In genomic region chr13:56369600-56369999, GRCm38 (mm10) we compare ENCODE assay signal across 25 mouse cellular contexts. TPM values are rescaled to one million over a fixed set of nuclear protein-coding genes. Genes with fewer than 3 reads are reported as not detected.
DNase-seq lines count a peak whose midpoint lies in the region; ATAC-seq and TF ChIP-seq lines count a peak whose summit lies in the region.
"Had no signal": no experiment of that assay in that cellular context is flagged by ENCODE, and none has a peak within 500 bp of the region (broad histone marks: within the 10 kb centered on the region; RNA-seq: fewer than 3 reads in every experiment).

No protein-coding gene starts in this region.

- no peak for TF ChIP-seq RAD21 in CH12.LX (IDR thresholded peaks at IDR 0.05; ENCODE audit: low read depth, low read length)

- dilution Hi-C loops in CH12.LX (cut with MboI; ENCODE audit: extremely low pct_ligation_motif_present, extremely low pct_unique_long_range_greater_than_20kb, low sequenced_read_pairs) = no loop called here

- no peaks in the 10 kb centered on the region for H3K79me2 ChIP-seq in CH12.LX (replicated peaks; ENCODE audit: control insufficient read depth, extremely low read depth, insufficient read depth, poor library complexity, severe bottlenecking)

- no peak for TF ChIP-seq EP300 in CH12.LX (IDR thresholded peaks at IDR 0.05; ENCODE audit: low read length)

- no peak overlapping the region for H3K4me2 ChIP-seq in midbrain, embryonic 11.5 days
- H3K4me2 ChIP-seq in midbrain, embryonic 13.5 days (replicated peaks) = no peak overlapping the region
- H3K4me2 ChIP-seq in CH12.LX (ENCODE audit: insufficient read depth, low read depth, poor library complexity, severe bottlenecking) = no peak overlapping the region

- H3K27me3 ChIP-seq in midbrain, embryonic 11.5 days (ENCODE audit: control insufficient read depth, insufficient read depth, low read length) = no peaks in the 10 kb centered on the region
- H3K27me3 ChIP-seq in midbrain, embryonic 13.5 days = no peaks in the 10 kb centered on the region
- peaks cover 22% of the 10 kb centered on the region for H3K27me3 ChIP-seq in CH12.LX (replicated peaks)
- H3K27me3 ChIP-seq: Patski had no signal

- no peak overlapping the region for H3K27ac ChIP-seq in midbrain, embryonic 11.5 days (ENCODE audit: low read depth, low read length)
- no peak overlapping the region for H3K27ac ChIP-seq in midbrain, embryonic 13.5 days
- H3K27ac ChIP-seq in CH12.LX (ENCODE audit: insufficient read depth, low read depth) = no peak overlapping the region

- H3K4me3 ChIP-seq in midbrain, embryonic 11.5 days (ENCODE audit: low read depth, low read length) = no peak overlapping the region
- H3K4me3 ChIP-seq in midbrain, embryonic 13.5 days (replicated peaks) = no peak overlapping the region
- H3K4me3 ChIP-seq in CH12.LX (replicated peaks in 1 of 3; ENCODE audit: low read depth in 2 of 3, low read length in 2 of 3, poor library complexity in 1 of 3) = no peak overlapping the region

- no peaks in the 10 kb centered on the region for H3K9me3 ChIP-seq in midbrain, embryonic 11.5 days (ENCODE audit: control insufficient read depth, low read length)
- no peaks in the 10 kb centered on the region for H3K9me3 ChIP-seq in midbrain, embryonic 13.5 days
- H3K9me3 ChIP-seq in CH12.LX (replicated peaks; ENCODE audit: low read length) = peaks cover 10% of the 10 kb centered on the region

- 84% methylated on average over 2 of the region's 2 CpGs for WGBS in midbrain, embryonic 11.5 days
- 95% methylated on average over 2 of the region's 2 CpGs for WGBS in midbrain, embryonic 13.5 days

- H3K36me3 ChIP-seq in midbrain, embryonic 11.5 days (ENCODE audit: control insufficient read depth, insufficient read depth, low read length) = no peaks in the 10 kb centered on the region
- H3K36me3 ChIP-seq in midbrain, embryonic 13.5 days = no peaks in the 10 kb centered on the region
- no peaks in the 10 kb centered on the region for H3K36me3 ChIP-seq in CH12.LX (replicated peaks in 1 of 2; ENCODE audit: control insufficient read depth in 1 of 2, insufficient read depth in 1 of 2, low read length in 1 of 2)
- H3K36me3 ChIP-seq: G1E had no signal

- in situ Hi-C loops in CH12.LX (cut with MboI; ENCODE audit: low pct_ligation_motif_present, low pct_unique_long_range_greater_than_20kb, low sequenced_read_pairs) = no loop called here

- no peak overlapping the region for H3K9ac ChIP-seq in midbrain, embryonic 11.5 days (ENCODE audit: low read length)
- no peak overlapping the region for H3K9ac ChIP-seq in midbrain, embryonic 13.5 days (replicated peaks)
- no peak overlapping the region for H3K9ac ChIP-seq in CH12.LX (ENCODE audit: insufficient read depth, low read depth)

- no peak for TF ChIP-seq CTCF in CH12.LX (conservative IDR thresholded peaks at IDR 0.05 in 1 of 2, IDR thresholded peaks at IDR 0.05 in 1 of 2; ENCODE audit: low read depth in 2 of 2, low read length in 2 of 2)

- ATAC-seq in midbrain, embryonic 11.5 days (ENCODE audit: low FRiP score) = no peak
- no peak for ATAC-seq in midbrain, embryonic 13.5 days
- ATAC-seq: activated CD4-positive, CD25-positive, alpha-beta regulatory T cell, adult 4 months; CD4-positive, CD25-positive, alpha-beta regulatory T cell, adult 4 months; Patski had no signal

- TF ChIP-seq POLR2A in CH12.LX (IDR thresholded peaks at IDR 0.05; ENCODE audit: low read depth, low read length) = no peak

- peak; percentile 69 for DNase-seq in midbrain, embryonic 11.5 days (ENCODE audit: low spot score, missing footprints)
- DNase-seq in CH12.LX (ENCODE audit: extremely low read depth) = no peak
- DNase-seq in embryo, embryonic 9.5 days (ENCODE audit: extremely low spot score) = no peak
- DNase-seq: adrenal gland, adult 2 months; adrenal gland, adult 8-10 months; adrenal gland, postnatal 10 days; adrenal gland, postnatal 14 days; adrenal gland, postnatal 25 days; adrenal gland, postnatal 36 days; B cell, adult 2 months; cerebellum, adult 11 months; cerebellum, adult 11-12 months; cerebellum, adult 18-20 months; cerebellum, adult 2 months had no signal

- no peaks in the 10 kb centered on the region for H3K4me1 ChIP-seq in midbrain, embryonic 11.5 days (ENCODE audit: control insufficient read depth, insufficient read depth, low read length)
- H3K4me1 ChIP-seq in midbrain, embryonic 13.5 days (replicated peaks) = 0 out of 2 replicates have a peak, but pooled peaks cover 6% of the 10 kb centered on the region
- H3K4me1 ChIP-seq in CH12.LX (ENCODE audit: control insufficient read depth in 1 of 2, insufficient read depth in 2 of 2) = peaks cover 16 to 34% of the 10 kb centered on the region in 2 experiments

TF ChIP-seq in CH12.LX, 34 proteins besides CTCF, POLR2A, EP300 and RAD21:
- TF ChIP-seq ZKSCAN1 (IDR thresholded peaks at IDR 0.05; ENCODE audit: borderline replicate concordance, low read depth, low read length) (peak; percentile 70), NRF1 (IDR thresholded peaks at IDR 0.05; ENCODE audit: low read depth, low read length) (no peak)

RNA-seq across cellular contexts. Expression of gene Gm3045, which starts 56.8 kb away (rescaled TPM):
- polyA plus RNA-seq in midbrain, embryonic 11.5 days (2014; fragmentation: Nextera tagmentation; extraction: Ambion mirVana) = not detected in 2 replicates
- polyA plus RNA-seq in midbrain, embryonic 13.5 days (2015; fragmentation: Nextera tagmentation; extraction: Ambion mirVana) = not detected in 2 replicates
- total RNA-seq in CH12.LX (2012; rRNA removed) (not detected in 2 replicates), CH12.LX (2014; rRNA removed) (not detected in 2 replicates)
- not detected in 2 replicates for polyA plus RNA-seq in CH12.LX (2012; ENCODE audit: insufficient read length, low read depth)
- total RNA-seq: adrenal gland, adult 18-20 months; adrenal gland, adult 2 months; adrenal gland, adult 8-10 months; adrenal gland, postnatal 10 days; adrenal gland, postnatal 14 days; adrenal gland, postnatal 25 days; adrenal gland, postnatal 36 days; adrenal gland, postnatal 4 days; ES-E14; MEL had no signal
- polyA plus RNA-seq: activated CD4-positive, CD25-positive, alpha-beta regulatory T cell, adult 4 months; adrenal gland, adult 2 months; brain, embryonic 14.5 days; C2C12; CD4-positive, CD25-positive, alpha-beta regulatory T cell, adult 4 months; cerebellum, adult 2 months; G1E; Patski had no signal
